Mouse (Mus musculus): ENCODE measurements at regions not wholly inside any gene's neighbourhood (a gene's known extent, or its start where the extent isn't known, plus 50 kb on each side); places are given as distances from the start of the nearest gene placed in this dataset.
"Not testable (repeated sequence)": the region's sequence is repeated elsewhere in the genome, so short reads cannot be mapped to it uniquely, and the experiment has no call there.

DNA sequence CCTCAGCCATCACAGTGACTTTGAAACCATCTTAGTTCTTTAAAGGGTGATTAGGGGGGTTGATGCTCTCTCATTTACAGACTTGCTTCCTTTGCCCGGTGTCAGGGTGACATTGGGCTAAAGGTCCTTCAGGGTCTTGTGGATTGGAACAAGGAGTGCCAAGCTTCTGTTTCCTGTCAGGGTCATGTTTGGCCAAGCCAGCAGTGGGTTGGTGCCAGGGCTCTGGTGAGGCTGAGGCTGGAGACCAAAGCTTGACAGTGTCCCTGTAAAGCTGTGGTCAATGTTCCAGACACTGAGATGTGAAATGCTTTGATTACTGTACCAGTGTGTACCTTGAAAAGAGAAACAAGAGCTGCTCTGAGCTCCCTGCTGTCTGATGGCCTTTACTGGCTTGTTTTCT is 150.8 kb upstream of the Fam3c start:
- no peak for DNase-seq (ENCODE audit: extremely low spot score)

DNA sequence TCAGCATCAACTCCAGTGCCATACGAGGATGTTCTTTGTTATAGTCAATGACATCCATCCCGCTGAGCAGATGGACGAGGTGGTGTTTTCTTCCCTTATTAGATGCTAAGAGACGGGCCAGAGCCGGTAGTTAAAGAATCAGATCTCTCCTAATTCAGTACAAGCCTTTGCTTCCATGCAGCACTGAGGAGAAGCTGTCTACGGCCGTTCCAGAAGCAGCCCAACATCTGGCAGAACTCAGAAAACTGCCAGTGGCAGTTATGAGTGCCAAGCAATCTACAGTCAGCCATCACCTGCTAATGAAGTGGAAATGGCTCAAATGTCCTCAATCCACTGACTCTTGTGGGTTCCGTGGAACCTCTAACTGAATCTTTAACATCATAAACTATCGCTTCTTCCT is 141.3 kb upstream of the Fam3c start:
- no peak for DNase-seq (ENCODE audit: extremely low spot score)

DNA sequence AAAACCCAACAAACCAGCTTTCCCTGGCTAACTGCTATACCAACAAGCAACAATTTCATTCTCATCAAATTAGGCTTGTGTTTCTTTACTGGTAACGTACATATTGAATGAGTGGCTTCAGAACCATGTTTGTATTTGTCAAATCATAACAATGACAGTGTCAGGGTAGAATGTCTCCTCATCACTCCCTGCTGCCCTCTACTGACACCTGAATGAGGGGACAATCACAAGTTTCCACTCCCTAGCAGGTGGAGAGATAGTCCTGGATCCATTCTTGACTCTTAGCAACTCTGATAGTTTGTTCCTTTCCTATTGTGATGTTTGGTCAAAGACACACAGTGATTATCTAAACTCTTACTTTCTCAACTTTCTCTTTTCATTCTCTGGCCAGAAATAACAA is 140.4 kb upstream of the Fam3c start:
- no peak for DNase-seq (ENCODE audit: extremely low spot score)

DNA sequence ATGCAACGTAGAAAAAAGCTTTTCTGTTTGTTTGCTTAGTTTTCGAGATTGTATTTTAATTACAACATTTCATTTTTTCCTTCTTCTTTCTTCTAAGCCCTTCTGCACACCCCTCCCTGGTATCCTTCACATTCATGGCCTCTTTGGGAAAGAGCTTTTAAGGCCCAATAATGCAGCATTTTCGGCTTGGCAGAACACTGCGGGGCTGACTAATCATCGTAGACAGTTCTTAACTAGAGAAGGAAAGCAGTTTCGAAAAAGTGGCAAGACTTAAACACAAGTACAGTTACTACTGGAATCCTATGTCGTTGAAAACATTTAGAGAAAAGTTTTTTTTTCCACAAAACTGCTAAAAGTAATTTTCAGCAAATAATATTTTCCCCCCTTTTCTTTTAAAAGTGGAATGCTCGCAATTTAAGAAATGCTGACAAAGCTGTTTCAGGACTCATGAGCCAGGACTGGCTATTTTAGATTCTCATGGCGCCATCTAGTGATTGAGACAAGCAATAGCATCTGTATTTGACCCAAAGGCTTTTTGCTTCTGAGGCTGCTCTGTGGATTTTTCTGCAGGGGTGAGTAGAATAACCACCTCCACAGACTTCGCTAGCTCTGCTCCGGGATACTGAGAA is 137.7 kb upstream of the Fam3c start:
- DNase-seq (ENCODE audit: extremely low spot score): peak; percentile 63

DNA sequence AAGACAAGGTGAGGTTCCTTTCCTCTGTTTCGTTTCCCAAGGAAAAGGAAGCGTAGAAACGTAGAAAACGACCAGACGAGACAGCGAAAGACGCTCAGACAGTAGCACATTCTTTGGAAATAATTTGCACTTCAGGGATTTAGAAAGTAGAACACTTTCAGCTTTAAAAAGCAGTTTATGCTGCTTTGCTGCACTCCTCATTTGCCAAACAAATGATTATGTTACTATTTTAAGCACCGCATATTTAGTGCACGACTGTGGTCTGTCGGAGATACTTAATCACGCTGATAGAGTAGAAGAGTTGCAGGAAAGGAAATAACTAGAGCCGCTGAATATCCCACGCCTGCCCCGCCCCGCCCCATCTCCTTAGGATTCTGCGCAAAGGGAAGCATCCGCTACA is 136.9 kb upstream of the Fam3c start:
- DNase-seq (ENCODE audit: extremely low spot score): no peak

DNA sequence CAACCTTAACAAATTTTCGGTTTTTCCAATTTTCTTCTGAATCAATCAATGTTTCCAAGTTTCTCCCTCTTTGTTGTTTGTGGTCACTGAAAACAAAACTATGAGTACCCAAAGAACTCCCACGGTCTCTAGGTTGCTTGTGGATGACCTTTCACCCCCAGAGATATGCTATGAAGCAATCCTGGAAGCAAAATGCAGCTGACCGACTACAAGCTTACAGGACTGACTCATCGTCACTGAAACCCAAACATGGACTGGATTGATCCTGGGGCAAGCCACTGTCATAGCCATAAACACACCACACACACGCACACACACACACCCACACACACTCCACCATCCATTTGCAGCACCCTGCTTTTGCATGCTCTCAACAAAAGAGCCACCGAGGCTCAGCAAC is 134.7 kb upstream of the Fam3c start:
- no peak for DNase-seq (ENCODE audit: extremely low spot score)

DNA sequence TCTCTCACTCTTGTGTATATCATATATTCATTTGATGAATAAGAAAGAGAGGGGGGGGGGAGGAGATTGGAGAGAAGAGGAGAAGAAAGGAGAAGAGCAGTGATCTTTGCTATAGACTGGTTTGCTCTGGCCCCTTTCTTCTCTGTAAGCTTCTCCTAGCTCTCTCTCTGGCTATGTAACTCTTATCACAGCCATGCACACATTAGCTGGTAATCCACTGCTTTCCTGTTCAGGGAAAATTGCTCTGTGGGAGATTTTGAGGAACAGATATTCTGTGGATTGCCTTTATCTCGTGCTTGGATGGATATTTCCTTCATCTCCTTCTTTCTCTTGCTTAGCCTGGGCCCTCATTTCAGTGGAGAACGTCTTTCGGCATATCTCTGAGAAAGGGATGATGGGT is 131.4 kb upstream of the Fam3c start:
- no peak for DNase-seq (ENCODE audit: extremely low spot score)

DNA sequence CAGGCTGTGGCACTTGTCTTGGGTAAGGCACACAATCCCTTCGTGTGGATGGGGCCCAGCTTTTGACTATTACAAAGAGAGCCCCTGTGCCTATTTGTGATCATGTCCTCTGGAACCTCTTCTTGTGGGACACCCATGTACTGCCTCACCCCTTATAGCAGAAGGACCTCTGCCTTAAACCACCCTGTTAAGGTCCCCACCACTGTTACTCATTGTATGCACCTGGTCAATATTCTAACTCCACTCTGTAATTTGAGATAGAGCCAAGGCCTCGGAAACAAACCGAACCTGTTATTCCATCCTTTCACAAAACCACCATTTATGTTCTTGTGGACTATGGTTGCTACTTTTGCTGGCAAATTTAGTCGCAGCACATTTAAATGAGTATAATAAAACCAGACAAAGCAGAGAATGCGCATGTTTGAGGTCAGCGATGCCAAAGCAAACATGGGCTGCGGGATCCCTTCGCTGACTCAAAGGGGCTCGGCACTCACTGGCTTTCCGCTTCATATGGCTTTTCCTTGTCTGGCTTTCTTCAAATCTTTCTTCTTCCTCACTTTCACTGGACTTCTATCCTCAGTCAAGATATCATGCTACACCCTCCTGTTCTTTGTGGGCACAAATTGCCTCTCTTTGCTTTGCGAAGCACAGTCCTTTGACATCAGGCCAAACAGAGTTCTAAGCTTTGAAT is 129.9 kb upstream of the Fam3c start:
- no peak for DNase-seq (ENCODE audit: extremely low spot score)

DNA sequence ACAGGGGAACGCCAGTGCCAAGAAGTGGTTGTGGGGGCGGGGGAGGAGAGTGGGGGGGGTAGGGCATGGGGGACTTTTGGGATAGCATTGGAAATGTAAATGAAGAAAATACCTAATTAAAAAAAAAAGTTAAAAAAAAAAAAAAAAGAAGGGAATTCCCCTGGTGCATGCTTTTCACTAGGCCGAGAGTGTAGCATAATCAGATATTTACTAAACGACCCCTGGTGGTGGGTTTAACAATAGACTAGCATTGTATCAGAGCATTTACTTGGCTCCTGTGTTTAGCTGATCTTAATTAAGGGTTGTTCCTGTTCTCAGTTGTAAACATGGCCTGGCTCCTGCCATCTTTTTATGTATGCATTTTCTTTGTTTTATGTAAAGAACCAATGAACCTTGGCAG is 126.2 kb upstream of the Fam3c start:
- DNase-seq (ENCODE audit: extremely low spot score): not testable (repeated sequence)

DNA sequence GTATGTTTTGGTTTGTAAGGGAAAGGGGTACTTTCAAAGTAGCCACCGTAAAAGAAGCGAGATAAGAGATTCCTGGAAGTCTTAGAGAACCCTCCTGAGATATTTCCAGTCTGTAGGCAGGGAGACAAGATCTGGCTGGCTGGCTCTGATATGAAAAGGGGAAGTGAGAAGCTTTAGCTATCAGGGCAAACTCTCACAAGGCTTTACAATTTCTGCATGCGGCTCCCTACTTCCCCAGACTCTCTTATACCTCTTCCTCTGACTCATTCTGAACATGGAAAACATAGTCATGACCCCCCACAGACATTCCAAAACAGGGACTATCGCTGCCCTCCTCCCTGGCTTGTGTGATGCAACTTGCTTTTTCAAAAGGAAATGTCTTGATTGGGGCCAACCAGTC is 118.6 kb upstream of the Fam3c start:
- no peak for DNase-seq (ENCODE audit: extremely low spot score)

DNA sequence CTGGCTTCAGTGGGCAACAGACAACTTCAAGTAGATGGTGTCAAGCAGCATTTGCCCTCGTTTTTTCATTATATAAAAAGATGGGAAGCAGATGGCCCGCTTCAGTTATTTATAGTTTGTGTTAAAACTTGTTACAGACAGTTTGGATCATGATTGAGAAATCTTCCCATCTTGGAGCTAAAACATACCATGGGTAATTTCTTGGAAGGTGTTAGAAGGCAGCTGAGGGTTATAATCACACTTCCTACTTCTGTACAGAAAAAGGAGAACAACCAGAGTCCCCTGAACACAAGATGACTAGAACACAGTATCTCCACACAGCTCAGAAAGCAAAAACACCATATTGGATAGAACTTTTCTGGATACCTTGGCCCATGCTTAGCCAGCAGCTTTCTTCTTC is 118.0 kb upstream of the Fam3c start:
- DNase-seq (ENCODE audit: extremely low spot score): no peak

DNA sequence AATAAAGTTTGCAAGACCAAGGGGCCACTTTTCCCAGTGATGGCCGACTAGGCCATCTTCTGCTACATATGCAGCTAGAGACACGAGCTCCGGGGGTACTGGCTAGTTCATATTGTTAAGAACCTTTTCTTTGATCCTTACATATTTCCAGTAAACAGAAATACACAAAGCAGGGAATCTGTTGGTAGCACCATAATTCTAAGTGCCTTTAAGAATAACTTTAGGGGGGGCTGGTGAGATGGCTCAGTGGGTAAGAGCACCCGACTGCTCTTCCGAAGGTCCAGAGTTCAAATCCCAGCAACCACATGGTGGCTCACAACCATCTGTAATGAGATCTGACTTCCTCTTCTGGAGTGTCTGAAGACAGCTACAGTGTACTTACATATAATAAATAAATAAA is 116.4 kb upstream of the Fam3c start:
- not testable (repeated sequence) for DNase-seq (ENCODE audit: extremely low spot score)

DNA sequence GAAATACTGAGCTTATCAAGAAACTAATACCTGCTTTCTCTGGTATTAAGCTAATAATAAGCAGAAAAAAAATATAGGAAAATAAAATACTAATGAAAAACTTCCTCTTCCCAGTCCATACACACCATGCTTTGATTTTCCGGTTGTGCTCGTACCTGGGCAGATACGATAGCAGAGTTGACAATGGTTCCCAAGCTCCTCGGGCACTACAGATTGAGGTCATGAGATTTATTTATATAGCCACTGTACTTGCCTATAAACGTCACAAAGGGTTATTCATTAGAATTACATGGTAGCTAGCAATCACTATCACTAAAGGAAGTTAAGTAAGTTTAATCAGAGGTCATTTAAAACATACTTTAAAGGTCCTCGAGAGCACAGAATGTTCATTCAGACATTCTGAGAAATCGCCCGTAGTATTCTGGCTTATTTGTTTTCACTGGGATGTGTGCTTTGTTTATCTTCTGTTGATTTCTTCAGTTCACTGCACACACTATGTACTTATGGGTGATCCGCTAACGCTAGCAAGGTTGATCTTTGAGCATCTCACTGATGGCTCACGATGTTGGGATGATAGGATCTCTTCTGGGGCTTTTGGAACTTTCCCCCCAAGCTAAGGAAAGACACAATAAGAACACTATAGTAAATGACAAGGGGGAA is 111.4 kb upstream of the Fam3c start:
- DNase-seq (ENCODE audit: extremely low spot score): no peak

DNA sequence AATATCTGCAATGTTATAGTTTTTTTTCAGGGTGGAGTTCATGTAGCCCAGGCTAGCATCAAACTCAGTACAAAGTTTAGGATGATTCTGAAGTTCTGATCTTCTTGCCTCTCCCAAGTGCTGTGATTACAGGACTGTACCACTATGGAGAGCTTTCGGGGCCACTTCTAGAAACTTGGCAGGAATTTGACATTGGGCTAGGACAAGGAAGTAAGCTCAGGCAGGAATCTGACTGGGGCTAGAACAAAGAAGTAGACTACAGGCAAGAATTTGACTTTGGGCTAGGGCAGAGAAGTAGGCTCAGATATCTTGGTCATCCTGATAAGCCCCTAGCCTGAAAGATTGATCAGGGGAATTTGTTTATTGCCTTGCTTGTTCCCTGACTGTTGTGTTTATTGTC is 109.9 kb upstream of the Fam3c start:
- DNase-seq (ENCODE audit: extremely low spot score): no peak

DNA sequence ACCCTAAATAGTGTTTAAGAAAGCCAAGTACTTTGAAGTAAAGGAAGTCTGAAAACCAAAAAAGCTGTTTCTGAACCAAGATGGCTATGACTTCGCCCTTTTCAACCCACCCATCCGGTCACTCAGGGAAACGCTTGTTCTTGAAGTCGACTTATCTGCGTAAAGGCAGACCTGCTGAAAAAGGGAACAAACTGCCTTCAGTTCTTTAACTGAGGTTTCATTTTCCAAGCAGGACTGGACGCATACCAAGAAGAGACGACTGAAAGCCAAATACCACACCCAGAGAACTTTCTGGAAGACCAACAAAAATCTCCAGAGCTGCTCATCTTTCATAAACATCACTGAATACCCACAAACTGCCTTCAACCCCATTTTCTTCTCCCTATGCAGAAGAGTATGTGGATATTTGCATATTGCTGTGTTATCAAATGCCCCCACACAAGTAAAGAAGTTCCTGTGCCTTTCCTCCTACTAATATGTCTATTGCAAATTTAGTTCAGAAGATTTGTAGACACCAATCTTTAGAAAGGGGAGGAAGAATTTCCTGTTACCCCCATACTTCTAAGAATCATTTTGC is 103.5 kb upstream of the Fam3c start:
- no peak for DNase-seq (ENCODE audit: extremely low spot score)

DNA sequence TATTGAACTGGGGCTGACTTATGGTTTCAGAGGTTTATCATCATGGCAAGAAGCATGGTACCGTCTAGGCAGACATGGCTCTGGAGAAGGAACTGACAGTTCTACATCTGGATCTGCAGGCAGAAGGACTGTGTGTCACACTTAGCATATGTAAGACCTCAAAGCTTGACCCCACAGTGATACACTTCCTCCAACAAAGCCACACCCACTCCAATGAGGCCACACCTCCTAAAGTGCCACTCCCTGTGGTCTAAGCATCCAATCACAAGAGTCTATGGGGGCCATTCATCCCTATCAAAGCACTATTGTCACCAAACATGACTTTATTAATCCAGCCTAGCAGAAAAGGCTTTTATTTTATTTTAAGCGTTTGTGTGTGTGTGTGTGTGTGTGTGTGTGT is 96.2 kb upstream of the Fam3c start:
- DNase-seq (ENCODE audit: extremely low spot score): no peak

DNA sequence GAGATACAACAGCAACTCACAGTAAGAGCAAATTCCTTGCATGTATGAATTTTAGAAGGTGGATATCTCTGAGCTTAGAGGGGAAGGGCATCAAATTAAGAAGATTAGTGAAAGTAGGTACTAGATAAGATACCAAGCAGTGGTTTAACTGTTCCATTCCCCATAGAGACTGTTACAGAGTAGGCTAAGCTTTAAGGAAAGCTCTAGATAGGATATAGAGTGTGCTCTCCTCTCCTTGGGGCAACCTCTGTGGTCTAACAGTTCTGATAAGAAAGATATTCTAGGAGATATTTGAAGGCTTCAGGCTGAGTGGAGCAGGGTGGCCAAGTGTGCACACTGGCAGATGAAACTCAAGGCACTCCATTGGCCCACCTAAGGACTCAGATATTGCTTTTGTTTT is 94.5 kb upstream of the Fam3c start:
- DNase-seq (ENCODE audit: extremely low spot score): no peak

DNA sequence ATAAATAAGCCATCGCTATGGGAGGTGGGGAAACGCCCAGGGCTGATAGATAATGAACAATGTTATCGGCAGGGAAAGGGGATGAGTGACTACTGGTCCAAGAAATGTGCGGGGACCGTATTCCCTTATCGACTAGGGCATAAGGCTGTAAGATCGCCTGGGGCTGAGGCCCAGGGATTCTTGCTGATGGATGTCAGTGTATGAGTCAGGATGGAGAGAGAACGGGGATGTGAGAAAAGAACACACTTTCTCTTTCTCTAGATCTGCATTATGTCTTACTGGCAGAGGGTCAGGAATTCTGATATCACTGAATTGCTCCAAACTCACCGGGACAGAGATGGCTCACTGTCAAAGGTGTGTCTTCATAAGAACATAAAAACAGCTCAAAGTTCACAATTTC is 92.9 kb upstream of the Fam3c start:
- no peak for DNase-seq (ENCODE audit: extremely low spot score)

DNA sequence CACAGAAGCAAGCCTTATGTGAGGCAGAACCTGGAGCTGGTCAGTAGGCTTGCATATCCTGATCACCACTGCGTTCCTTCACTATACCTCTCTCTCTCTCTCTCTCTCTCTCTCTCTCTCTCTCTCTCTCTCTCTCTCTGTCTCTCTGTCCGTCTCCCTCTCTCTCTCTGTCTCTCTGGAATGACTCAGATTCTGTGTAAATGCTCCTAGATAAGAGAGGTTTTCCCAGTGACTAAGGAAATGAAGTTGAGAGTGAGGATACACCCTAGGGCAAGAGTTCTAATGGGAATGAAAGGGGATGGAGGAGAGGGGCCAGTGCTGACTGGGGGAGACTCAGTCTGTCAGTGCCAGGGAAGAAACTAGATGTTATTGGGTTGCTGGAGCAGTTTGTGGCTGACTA is 91.6 kb upstream of the Fam3c start:
- DNase-seq (ENCODE audit: extremely low spot score): no peak

DNA sequence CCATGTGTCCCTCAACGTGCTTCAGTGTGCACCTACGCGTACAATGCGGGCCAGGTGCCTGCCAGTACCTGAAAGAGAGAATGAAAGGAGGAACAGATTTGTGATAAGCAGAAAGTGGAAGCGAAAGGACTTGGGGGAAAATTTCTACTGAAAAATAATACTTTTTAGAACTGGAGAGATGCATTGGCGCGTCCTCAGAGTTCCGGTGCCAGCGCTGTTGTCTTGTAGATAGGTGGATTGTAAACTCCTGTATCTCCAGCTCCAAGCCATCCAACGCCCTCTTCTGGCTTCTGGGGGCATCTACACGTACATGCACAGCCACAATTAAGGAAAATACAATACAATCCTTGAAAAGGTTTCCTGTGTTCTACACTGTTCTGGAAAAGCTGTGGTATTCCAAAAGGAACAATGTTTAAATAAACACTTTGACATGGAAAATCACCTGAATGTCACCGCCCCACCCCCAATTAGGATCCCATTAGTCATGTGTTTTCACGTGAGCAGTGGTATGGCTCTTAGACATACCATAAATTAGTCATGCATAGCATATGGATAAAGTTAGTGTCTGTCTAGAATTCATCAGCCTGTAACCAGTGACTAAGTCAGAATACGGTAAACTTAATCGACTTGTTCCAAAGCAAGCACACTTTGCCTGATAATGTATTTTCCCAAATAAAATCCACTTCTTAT is 90.7 kb upstream of the Fam3c start:
- no peak for DNase-seq (ENCODE audit: extremely low spot score)

DNA sequence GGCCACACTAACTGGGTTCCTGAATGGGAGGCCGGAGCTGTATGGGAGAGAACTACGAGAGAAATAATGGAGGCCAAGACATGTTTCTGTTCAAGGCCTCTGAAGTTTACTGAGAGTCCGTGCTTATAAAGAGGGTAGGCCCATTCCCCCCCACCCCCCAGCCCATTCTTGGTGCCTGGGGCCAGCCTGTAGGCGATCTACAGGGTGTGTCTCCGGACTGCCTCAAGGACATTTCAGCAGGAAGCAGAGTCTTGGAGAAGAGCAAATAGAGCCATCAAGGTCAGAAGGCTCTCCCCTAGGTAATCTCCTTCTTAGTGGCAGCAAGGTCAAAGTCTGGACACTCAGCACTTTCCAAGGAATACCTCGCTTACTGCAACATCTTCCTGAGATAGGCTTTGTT is 88.8 kb upstream of the Fam3c start:
- DNase-seq (ENCODE audit: extremely low spot score): not testable (repeated sequence)

DNA sequence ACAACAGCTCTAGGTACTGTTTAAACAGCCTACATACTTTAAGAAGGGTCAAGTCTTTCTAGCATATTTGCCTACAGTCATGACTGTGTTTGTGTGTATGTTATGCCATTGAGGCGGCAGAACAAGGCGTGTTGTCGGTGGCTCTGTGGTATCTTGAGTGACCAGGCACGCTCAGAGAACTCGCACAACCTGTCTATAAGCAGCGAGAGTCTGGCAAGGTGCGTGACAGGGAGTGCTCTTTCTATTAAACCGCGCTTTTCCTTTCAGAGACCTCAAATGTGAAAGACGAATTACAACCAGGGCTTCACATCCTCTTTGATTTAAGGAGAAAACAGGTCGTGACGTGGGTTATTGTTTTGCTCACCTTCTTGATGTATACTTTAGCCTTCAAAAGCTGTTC is 88.2 kb upstream of the Fam3c start:
- DNase-seq (ENCODE audit: extremely low spot score): no peak

DNA sequence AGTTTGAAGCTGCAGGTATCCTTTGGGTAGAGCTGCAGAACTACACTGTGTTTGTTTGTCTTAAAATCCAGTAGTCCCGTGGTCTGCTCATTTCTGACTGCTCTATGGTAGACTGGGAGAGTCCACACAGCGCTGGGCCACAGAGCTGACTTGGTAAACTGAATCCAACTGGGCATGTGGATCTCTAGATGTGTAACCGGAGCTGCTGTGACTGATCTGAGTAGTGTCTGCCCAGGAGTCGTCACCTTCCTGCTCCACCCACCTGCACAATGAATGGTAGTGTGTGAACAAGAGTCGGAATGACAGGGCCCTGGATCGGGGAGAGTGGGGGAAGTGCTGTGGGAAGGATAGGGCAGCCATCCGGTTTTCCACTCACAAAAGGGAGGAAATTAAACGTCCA is 87.5 kb upstream of the Fam3c start:
- DNase-seq (ENCODE audit: extremely low spot score): peak; percentile 24

Data from embryo, embryonic 9.5 days (tissue).